Mouse (Mus musculus): ENCODE results near the gene Rpl10l. TPM values are rescaled to one million over a fixed set of nuclear protein-coding genes. Genes with fewer than 3 reads are reported as not detected.

Gene Rpl10l
- polyA plus RNA-seq (2012; rRNA removed; ENCODE audit: low replicate concordance): not detected in 2 replicates

GRCm38 (mm10) chr12:66283991-66284622 lies at the start of gene Rpl10l:
Gene Rpl10l, minus strand, starts transcription at chr12:66284401.

